Mouse (Mus musculus) kidney, adult 11 months (tissue): ENCODE data around the gene Oxnad1.
A peak's percentile ranks its signal among the peaks of the same experiment; 100 is the strongest.
"Not testable (repeated sequence)": the region's sequence is repeated elsewhere in the genome, so short reads cannot be mapped to it uniquely, and the experiment has no call there.

ENCODE experiments used
- DNase-seq: peaks from one replicate; pipeline ENCODE4 v3.0.0; 2022

Oxnad1 gene

DNA sequence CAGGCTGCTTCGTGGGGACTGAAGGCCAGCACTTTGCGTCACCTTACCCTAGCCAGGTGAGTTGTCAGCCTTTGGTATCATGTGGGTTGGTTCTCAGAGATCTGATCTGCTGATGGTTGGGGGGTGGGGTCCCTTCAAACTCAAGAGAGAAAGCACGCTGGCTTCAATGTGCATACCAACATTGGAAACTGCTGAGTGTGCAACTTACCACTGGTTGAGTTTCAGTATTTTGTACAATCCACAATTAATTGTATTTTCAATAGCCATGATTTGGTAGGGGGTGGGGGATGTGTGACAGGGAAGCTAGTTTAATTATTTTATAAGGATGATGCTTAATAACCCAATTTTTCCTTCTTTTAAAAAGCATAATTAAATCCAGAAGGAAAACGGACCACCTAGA, 6.5 kb downstream of the Oxnad1 start:
- DNase-seq = no peak

DNA sequence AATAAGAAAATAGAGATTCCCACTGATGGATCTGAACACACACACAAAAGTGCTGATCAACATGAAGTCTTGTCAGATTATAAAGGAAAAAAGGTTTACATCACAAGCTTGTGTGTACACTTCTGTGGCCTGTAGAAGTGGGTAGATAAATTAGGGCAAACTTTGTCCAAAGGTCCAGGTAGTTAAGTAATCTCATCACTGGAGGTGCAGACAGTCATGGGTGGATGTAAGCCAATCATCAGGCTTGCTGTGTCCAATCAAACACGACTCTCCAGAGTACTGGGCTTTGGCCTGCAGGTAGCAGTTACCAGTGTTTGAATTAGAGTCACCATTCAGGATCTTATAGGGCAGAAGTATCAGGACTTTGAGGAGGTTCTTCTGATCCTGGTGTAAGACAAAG, 7.8 kb downstream of the Oxnad1 start:
- no peak for DNase-seq

DNA sequence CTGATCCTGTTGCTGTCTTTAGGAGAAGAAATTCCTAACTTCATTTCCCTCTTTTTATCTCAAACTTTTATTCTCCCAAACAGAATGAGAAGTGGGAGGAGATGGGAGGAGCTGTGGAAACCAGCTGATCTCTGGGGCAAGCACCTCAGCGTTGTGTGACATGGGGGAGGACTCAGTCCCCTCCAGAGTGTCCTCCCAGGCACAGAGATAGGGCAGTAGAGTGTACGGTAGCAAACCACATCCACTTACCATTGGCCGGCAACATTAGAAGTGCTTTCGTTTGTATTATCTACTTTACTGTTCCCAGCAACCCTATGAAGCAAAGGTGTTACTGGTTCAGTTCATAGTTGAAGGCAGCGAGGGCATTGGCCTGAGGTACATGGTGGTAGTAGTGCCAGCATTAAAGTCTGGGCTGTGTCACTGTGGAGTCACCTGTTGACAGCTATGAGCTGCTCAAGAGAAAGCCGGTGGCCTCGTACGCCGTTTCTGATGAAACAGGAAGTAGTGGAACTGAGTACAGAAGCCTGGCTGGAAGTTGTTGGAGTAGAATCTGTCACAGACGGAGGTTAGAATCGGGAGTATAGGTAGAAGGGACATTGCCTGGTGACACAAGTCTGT, 8.4 kb downstream of the Oxnad1 start:
- no peak for DNase-seq

DNA sequence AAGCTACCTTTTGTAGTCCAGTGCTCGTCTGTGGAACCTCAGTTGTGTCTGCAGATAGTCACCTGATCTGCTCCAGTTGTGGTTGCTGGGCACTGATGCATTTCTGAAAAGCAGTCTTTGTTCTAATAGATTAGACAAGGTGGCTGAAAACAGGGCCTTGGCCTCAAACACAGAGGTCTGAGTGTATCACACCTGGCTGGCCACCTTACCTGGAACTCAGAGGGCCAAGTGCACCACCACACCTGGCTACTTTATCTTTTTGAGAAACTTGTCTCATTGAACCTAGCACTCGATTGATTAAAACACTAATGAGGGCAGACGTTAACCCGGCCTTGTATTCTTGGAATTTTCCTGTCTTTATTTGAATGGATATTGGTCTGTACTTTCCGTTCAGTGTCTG, 10.5 kb downstream of the Oxnad1 start:
- no peak for DNase-seq

DNA sequence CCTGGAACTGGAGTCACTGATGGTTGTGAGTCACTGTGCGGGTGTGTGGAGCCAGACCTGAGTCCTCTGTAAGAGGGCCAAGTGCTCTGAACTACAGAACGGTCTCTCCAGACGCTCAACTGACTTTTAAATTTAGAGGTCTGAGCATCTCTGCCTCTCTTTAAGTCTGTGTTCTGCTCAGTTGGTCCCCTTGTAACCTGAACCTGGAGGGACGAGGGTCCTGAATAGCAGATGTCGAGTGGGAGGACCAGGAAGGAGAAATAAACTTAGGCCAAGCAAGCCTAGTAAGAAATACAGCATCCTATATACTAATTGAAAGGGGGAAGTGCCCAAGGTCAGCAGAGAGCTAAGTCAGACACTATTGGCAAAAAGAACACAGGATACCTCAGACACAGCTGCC, 11.6 kb downstream of the Oxnad1 start:
- no peak for DNase-seq

DNA sequence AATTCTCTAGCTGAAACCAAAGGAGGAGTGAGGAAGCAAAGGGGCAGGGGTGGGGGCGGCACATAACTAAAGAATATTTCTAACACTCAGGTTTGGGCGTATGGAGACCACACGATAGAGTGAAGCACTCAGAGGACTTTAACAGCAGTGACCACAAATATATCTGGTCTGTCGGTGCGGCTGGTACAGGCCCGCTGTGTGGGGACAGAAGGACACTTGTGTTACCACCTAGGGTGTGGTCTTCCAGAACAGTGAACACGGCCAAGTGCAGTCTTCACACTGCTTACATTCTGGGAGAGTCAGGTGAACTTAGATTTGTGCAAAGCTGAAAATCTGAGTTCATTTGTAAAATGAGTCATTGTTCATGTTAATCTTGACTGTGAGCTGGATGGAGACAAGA, 12.5 kb downstream of the Oxnad1 start:
- DNase-seq = no peak

DNA sequence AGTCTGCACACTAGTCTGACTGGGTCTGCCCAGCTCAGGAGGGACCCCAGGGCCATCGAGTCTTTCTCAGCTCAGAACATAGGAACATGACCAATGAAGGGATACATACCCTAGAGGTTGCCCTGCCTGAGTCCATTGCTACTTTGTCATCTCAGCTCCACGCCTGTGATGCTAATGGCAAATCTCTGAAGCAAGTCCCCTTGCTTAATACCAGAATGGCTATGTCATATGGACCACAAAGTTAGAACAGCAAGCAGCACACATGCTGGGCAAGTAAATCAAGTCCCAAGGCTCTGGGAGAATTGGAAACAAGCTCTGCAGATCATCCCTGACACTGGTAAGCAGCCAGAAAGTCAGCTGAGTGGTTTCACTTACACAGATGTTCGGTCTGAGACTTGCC, 13.8 kb downstream of the Oxnad1 start:
- no peak for DNase-seq

DNA sequence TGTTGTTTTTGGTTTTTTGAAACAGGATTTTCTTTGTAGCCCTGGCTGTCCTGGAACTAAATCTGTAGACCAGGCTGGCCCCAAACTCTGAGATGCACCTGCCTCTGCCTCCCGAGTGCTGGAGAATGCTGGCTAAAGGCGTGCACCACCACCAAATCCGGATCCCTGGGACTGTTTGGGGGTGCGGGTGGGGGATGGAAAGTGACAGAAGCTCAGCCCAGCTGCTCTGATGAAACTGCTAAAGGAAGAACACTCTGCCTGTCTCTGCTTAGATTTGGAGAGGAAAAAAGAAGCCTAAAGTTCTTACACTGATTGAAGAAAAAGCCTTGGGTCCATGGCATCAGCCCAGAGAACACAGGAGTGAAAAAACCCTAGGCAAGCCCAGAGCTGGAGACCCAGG, 18.4 kb downstream of the Oxnad1 start:
- DNase-seq = no peak

DNA sequence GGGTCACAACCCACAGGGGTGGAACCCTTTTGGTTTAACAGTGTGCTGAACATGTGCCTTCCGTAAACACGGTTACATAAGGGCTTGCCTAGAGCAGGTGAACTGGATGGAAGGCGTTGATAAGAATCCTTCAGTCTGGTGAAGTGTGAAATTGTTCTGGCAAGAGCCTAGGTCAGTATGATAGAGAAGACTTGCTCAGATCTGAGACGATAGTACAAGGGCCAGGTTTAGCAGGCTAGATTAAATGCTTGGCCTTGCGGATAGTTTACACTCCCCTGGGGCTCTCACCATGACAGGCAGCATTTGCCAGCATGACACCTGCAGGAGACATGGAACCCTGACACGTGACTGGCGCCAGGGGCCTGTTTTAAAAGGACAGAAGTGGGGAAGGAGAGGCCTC, 20.5 kb downstream of the Oxnad1 start:
- peak; percentile 60 for DNase-seq

DNA sequence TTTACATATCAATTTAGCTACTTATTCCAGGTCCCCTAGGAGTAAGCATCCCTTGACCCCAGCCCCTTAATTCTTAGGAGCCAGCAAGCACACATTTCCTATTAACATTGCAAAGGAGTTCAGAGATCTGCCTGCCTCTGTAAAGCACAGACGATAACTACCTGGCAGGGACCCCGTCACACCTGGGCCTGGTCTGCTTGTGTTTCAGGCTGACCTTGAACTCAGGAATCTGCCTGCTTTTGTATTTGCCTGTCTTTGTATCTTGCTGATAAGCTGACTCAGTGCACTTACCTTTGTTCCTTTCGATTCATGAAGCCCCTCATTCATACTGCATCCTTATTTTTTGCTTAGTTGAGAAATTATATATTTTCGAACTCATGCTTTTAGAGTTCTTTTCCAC, 21.7 kb downstream of the Oxnad1 start:
- no peak for DNase-seq

DNA sequence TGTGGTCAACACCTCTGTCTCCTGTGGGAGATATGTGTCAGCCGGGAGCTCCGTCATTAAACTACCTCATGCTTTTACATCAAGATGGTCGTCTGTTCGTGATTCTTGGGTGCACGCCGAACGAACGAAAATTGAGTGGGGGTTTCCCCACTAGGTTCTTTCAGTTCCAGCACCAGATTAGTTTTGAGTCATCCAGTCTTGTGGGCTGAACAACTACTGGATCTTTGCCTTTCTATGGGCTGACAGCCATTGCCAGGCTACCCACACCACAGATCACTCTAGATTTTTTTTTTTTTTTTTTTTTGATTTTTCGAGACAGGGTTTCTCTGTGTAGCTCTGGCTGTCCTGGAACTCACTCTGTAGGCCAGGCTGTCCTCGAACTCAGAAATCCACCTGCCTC, 26.9 kb downstream of the Oxnad1 start:
- DNase-seq = not testable (repeated sequence)

DNA sequence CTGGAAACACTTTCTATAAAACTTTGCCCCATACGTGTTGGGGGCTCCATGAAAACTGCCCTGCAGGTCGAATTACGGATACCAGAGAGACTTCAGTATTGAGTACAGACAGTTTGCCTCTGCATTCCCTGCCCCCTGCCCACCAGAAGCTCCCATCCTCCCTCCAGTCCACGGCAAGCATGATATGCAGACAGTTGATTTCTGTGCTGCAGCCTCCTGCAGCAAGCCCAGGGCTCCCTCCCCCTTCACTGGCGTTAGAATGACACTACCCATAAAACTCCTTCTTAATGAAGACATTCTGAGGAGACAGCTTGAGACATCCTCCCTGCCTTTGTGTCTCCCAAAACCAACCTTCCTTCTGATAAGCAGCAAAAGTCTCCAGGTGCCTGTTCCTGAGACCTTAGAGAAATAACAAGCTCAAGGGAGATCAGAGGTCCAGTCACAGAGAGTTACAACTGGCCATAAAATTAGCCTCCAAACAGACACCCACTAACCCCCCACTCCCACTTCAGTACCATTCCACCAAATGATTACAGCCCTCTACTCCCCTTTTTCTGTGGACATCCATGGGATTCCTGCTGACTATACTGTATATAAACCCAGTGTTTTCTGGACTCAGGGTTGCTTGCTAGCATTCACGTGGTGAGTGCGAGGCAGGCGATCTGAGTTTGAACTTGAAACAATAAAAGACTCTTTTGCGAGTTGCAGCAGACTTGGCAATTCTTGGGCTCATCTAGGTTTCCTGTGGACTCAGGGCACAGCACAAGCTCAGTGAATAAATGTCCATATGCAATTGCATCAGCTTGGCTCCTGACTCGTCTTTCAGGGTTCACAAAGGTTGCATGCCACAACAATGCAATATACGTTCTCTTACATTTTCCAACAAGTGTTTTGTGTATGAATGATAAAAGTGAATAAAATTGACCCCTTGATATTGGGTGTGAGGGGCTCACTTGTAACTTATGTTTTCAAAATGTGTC, 36.1 kb downstream of the Oxnad1 start:
- DNase-seq = no peak

DNA sequence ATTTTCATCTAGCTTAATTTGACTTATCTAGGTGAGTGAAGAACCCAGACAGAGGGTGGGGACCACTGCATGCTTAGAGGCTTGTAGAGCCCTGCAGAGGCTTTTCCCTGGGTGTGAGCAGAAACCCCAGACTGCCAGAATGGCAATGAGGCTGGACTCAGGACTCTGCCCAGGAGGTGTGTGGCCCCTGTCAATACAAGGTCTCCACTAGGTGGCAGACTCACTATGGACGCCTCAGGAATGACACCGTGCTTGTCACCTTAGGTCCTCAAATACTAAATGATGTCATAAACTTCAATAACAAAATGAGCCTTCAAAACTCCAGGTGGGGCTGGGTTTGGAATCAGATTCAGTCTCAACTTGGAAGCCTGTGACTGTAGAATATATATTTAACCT, 36.7 kb downstream of the Oxnad1 start:
- DNase-seq = peak; percentile 29

DNA sequence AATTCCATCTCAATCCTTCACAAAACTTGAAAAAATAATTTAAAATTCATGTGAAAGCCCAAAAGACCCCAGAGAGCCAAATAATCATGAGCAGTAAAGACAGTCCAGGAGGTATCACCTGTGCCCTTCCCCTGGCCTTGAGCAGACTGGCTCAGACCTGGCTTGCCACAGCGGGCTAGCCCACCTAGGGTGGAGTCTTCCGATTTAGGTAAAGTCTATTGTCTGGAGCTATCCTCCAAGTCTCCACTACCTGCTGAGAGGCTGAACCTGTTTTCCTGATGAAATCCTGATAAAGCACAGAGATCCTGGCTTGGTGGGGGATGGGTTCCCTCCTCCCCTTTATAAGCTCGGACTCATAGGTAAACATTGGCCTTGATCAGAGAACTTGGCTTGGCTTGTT, 39.1 kb downstream of the Oxnad1 start:
- DNase-seq = no peak

DNA sequence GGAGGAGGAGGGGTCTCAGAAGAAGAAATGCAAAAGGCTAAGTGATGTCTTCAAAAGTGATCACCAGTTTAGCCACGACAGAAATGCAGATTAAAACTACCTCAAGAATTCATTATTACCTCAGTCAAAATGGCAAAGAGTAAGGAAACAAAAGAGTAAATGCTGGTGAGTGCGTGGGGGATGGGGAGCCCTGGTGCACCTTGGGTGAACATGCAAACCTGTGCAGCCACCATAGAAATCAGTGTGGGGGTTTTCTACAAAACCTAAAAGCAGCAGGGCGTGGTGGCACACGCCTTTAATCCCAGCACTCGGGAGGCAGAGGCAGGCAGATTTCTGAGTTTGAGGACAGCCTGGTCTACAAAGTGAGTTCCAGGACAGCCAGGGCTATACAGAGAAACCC, 40.1 kb downstream of the Oxnad1 start:
- DNase-seq = not testable (repeated sequence)

DNA sequence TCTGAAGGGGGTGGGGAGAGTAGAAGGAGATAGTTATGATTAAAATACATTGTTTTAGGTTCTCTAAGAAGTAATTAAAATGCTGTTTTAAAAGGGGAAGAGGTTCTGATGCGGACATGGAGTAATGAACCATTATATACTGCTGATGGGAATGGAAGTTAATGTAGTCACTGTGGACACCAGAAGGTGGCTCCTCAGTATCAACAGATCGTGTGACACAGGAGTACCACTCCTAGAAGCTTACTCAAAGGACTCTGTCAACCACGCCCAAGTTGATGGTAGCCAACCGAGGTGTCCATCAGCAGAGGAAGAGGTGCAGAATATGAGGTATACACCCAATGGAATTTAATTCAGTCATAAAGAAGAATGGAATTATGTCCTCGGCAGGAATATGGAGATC, 43.2 kb downstream of the Oxnad1 start:
- DNase-seq = no peak

DNA sequence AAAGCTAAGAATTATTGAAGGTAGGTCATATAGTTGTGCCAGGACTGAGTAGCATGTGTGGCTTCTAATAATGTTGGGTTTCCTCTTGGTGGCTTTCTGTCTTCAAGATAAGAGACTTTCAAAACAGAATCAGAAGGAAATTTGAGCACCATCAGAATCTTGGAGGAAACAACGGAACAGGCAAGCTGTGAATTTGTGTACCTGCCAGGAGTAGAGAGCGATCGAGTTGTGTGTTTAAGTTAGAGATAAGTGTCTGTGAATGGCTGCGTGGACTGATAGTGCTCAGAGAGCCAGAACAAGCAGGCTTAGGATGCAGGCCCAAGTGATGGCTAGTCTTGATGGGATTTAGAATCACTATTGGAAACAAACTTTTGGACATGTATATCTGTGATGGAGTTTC, 46.7 kb downstream of the Oxnad1 start:
- no peak for DNase-seq

DNA sequence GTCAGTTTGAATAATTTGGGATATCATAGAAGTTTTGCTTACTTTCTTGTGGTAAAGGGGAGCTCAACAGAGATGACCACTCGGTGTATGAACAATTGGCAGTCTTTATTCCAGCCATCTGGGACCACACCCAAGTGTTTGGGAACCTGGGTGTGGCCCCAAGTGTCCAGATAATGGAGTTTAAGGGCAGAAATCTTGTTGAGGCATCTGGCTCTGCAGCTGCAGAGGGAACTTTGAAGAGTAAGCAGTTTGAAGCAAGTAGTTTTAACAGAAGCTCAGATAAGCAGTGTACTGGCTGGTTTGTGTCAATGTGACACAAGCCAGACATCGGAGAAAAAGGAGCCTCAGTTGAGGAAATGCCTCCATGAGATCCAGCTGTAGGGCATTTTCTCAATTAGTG, 49.1 kb downstream of the Oxnad1 start:
- no peak for DNase-seq

DNA sequence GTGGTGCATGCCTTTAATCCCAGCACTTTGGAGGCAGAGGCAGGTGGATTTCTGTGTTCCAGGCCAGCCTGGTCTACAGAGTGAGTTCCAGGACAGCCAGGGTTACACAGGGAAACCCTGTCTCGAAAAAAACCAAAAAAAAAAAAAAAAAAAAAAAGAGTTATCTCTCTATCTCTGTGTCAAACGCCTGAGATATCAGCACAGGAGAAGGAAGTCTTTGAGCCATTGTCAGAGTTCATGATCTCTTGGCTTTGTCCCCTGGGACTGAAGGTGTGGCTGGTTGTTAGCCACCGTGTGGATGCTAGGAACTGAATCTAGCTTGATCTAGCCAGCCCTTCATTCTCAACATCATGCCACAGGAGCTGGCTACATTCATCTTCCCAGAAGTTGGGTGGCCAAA, 51.3 kb downstream of the Oxnad1 start:
- not testable (repeated sequence) for DNase-seq

DNA sequence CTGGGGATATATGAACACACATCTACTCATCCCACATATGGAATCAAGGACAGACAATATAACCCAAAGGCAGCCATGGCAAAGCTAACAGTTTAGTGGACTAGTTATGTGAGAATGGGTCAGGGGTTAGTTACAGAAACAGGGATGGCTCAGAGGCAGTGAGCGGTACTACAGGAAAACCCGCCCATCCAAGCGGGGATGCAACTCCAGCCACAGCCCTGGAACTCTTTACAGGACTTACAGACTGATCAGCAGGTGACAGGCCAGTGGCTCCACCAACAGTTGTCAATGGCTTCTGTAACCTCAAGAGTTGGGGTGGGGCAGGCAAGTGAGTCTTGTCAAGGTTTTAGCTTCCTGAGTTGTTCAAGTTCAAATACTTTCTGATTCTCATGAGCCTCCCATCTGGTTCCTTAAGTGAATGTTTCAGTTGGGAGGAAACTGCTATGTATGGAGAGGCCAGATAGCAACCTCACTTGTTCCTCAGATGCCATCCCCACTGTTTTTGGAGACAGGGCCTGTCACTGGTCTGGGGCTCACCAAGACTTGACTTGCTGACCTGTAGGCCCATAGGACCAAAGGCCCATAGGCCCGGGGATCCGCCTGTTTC, 55.3 kb downstream of the Oxnad1 start:
- DNase-seq = no peak

DNA sequence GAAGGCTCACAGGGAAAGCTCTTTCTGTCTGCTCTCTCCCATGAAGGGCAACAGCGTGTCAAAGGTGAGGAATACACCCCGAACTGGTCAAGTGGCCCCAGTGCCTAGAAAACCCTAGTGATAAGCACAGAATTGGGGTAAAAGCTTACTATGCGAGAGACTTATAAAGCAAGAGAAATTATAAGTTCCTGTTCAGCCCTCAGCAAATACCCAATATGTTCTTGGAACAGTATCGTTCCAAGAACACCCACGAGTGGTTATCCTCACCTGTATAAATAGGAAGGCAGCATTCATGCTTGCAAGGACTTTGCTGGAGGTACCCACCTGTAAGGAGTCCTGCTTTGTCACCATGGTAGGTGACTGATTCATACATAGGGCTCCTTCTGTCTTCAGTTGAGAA, 56.5 kb downstream of the Oxnad1 start, which contains the start of gene Msmb:
Gene Msmb, plus strand, starts transcription at position 301 of the 400 bp plus-strand sequence.
- no peak for DNase-seq

DNA sequence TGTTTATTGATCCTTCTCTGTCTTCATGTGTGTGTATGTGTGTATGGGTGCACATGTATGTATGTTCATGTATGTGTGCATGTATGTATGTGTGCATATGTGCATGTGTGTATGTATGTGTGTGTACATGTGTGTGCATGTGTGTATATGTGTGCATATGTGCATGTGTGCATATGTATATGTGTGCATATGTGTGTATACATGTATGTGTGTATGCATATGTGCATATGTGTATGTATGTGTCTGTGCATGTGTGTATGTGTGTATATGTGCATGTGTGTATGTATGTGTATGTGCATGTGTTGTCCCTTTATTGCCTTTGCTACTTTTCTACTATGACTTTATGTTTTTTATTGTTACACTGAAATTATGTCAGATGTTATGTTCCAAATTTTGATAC, 59.6 kb downstream of the Oxnad1 start:
- DNase-seq = no peak

DNA sequence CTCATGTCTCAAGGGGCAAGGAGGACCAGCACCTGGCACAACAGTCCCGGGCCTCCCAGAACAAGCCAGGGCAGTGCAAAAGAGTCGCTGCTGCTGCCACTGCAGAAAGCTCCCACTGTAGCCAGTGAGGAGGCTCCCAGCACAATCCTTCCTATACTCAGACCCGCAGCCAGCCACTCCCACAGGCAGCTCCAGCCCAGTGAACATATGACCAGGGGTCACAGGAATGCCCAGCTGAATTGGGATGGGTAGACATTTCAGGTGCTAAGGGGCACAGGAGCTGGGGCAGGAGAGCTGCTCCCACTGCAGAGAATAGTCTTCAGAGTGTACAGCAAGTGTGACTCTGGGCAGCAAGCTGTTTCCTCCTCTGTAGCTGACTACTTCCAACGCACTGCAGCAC, 60.2 kb downstream of the Oxnad1 start:
- DNase-seq = no peak
